Mouse (Mus musculus) testis, adult 2 months (tissue): ENCODE data around the gene Phospho1. TPM values are rescaled to one million over a fixed set of nuclear protein-coding genes. Genes with fewer than 3 reads are reported as not detected.

Experiments
- H3K27ac ChIP-seq: fragments of 200-500 bp; 2 replicates; pipeline ENCODE4 v1.5.1; 2012; ENCODE audit warnings: low read depth, low read length; ENCODE audit not compliant: control insufficient read depth, insufficient read depth
- H3K27me3 ChIP-seq: fragments of 200-500 bp; 2 replicates; pipeline ENCODE4 v1.6.1; 2012; ENCODE audit warnings: mild to moderate bottlenecking, low read length, moderate library complexity; ENCODE audit not compliant: control insufficient read depth, insufficient read depth
- H3K36me3 ChIP-seq: fragments of 200-500 bp; 2 replicates; pipeline ENCODE4 v1.6.1; 2012; ENCODE audit warnings: mild to moderate bottlenecking, low read length; ENCODE audit not compliant: control insufficient read depth, insufficient read depth
- H3K4me1 ChIP-seq: fragments of 200-500 bp; 2 replicates; pipeline ENCODE4 v1.6.1; 2012; ENCODE audit warnings: low read length; ENCODE audit not compliant: control insufficient read depth, insufficient read depth
- H3K4me3 ChIP-seq: fragments of 200-500 bp; 2 replicates; pipeline ENCODE4 v1.5.1; 2012; ENCODE audit warnings: low read depth, mild to moderate bottlenecking, low read length, moderate library complexity, mixed read lengths; ENCODE audit not compliant: control insufficient read depth
- CTCF ChIP-seq: fragments of 200-500 bp; IDR thresholded peaks from 2 replicates; pipeline ENCODE4 v1.5.1; 2012; ENCODE audit warnings: low read depth, mild to moderate bottlenecking, inconsistent platforms, low read length, moderate library complexity; ENCODE audit not compliant: control insufficient read depth, insufficient read depth, insufficient replicate concordance
- POLR2A ChIP-seq: fragments of 200-500 bp; IDR thresholded peaks from 2 replicates; pipeline ENCODE4 v1.6.1; 2012; ENCODE audit warnings: low read depth, mild to moderate bottlenecking, inconsistent platforms, low read length, moderate library complexity; ENCODE audit not compliant: control insufficient read depth
- polyA plus RNA-seq: library from polyadenylated mRNA; depleted of rRNA; stranded (reverse); fragments of >200 nt; gene quantifications from 2 replicates; pipeline ENCODE4 v1.2.3, GENCODE M21; 2012

Gene Phospho1
- polyA plus RNA-seq, 1 experiment = 371 TPM

- Histone ChIP-seq H3K27me3 (no peaks in the 10 kb centered on the region; the same call in 1 of the 2 replicates), H3K4me3 (peak overlapping the region; percentile 88)
- TF ChIP-seq POLR2A (no peak), CTCF (no peak)
Measured at GRCm38 (mm10) chr11:95825625-95826024, 1.3 kb downstream of the Phospho1 start.

GRCm38 (mm10) chr11:95826317-95827167 is 2.2 kb downstream of the Phospho1 start:
- Histone ChIP-seq H3K27me3 (no peaks in the 10 kb centered on the region; the same call in 1 of the 2 replicates), H3K4me1 (peaks cover 18% of the 10 kb centered on the region), H3K36me3 (no peaks in the 10 kb centered on the region), H3K27ac (no peak overlapping the region), H3K4me3 (no peak overlapping the region)
- TF ChIP-seq CTCF = no peak
- no peak for TF ChIP-seq POLR2A

More at GRCm38 (mm10) chr11:95825625-95826024, 1.3 kb downstream of the Phospho1 start:
- Histone ChIP-seq H3K27ac (no peak overlapping the region), H3K4me1 (peaks cover 13% of the 10 kb centered on the region), H3K36me3 (no peaks in the 10 kb centered on the region)

- TF ChIP-seq POLR2A = no peak
- no peak for TF ChIP-seq CTCF
- no peak overlapping the region for H3K27ac ChIP-seq
- no peaks in the 10 kb centered on the region; the same call in 1 of the 2 replicates for H3K27me3 ChIP-seq
- H3K4me3 ChIP-seq = no peak overlapping the region
- H3K4me1 ChIP-seq = peaks cover 18% of the 10 kb centered on the region
- H3K36me3 ChIP-seq = no peaks in the 10 kb centered on the region
Measured at GRCm38 (mm10) chr11:95827168-95827447, 2.8 kb downstream of the Phospho1 start.

GRCm38 (mm10) chr11:95827464-95828085 is 3.3 kb downstream of the Phospho1 start:
- peaks cover 18% of the 10 kb centered on the region for H3K4me1 ChIP-seq
- H3K27ac ChIP-seq = no peak overlapping the region
- H3K36me3 ChIP-seq = no peaks in the 10 kb centered on the region
- no peak overlapping the region for H3K4me3 ChIP-seq
- H3K27me3 ChIP-seq = no peaks in the 10 kb centered on the region; the same call in 1 of the 2 replicates
- TF ChIP-seq CTCF (peak; percentile 45; the same call in 1 of the 2 replicates), POLR2A (no peak)

- Histone ChIP-seq H3K4me3 (no peak overlapping the region), H3K4me1 (peaks cover 18% of the 10 kb centered on the region)
Measured at GRCm38 (mm10) chr11:95828181-95828964, 4.1 kb downstream of the Phospho1 start.

GRCm38 (mm10) chr11:95829526-95830050 is 5.3 kb downstream of the Phospho1 start:
- Histone ChIP-seq H3K27me3 (no peaks in the 10 kb centered on the region; the same call in 1 of the 2 replicates), H3K4me1 (peaks cover 15% of the 10 kb centered on the region)

More at GRCm38 (mm10) chr11:95828181-95828964, 4.1 kb downstream of the Phospho1 start:
- Histone ChIP-seq H3K36me3 (no peaks in the 10 kb centered on the region), H3K27ac (no peak overlapping the region), H3K27me3 (no peaks in the 10 kb centered on the region; the same call in 1 of the 2 replicates)
- TF ChIP-seq CTCF = no peak
- no peak for TF ChIP-seq POLR2A

More at GRCm38 (mm10) chr11:95829526-95830050, 5.3 kb downstream of the Phospho1 start:
- Histone ChIP-seq H3K27ac (no peak overlapping the region), H3K4me3 (no peak overlapping the region), H3K36me3 (no peaks in the 10 kb centered on the region)
- TF ChIP-seq CTCF (no peak), POLR2A (no peak)
